Mouse (Mus musculus) intestine, postnatal 0 days (tissue): ENCODE measurements around the gene Tbc1d9. TPM values are rescaled to one million over a fixed set of nuclear protein-coding genes. Genes with fewer than 3 reads are reported as not detected.
A peak's percentile ranks its signal among the peaks of the same experiment; 100 is the strongest.

Source experiments
- ATAC-seq: fragments of 200-750 bp; cut with Nextera tagmentation; 2 replicates; pipeline ENCODE4 v1.8.0; 2017; ENCODE audit warnings: mild to moderate bottlenecking, moderate TSS enrichment, moderate library complexity
- H3K27ac ChIP-seq: fragments of 300-500 bp; sonication (generic); 2 replicates; pipeline ENCODE4 v1.5.1; 2014; ENCODE audit warnings: mild to moderate bottlenecking, low read depth, low read length, moderate library complexity
- H3K27me3 ChIP-seq: fragments of 300-500 bp; sonication (generic); replicated peaks from 2 replicates; pipeline ENCODE4 v1.6.1; 2014; ENCODE audit warnings: low read length, mixed read lengths; ENCODE audit not compliant: control insufficient read depth, insufficient read depth
- H3K36me3 ChIP-seq: fragments of 300-500 bp; sonication (generic); 2 replicates; pipeline ENCODE4 v1.6.1; 2014; ENCODE audit warnings: mild to moderate bottlenecking, moderate library complexity; ENCODE audit not compliant: control insufficient read depth, insufficient read depth
- H3K4me1 ChIP-seq: fragments of 300-500 bp; sonication (generic); replicated peaks from 2 replicates; pipeline ENCODE4 v1.6.1; 2014; ENCODE audit warnings: antibody characterized with exemption, low read length, mixed read lengths; ENCODE audit not compliant: control insufficient read depth, insufficient read depth
- H3K4me2 ChIP-seq: fragments of 300-500 bp; sonication (generic); replicated peaks from 2 replicates; pipeline ENCODE4 v1.6.1; 2014; ENCODE audit warnings: low read depth, mild to moderate bottlenecking, moderate library complexity
- H3K4me3 ChIP-seq: fragments of 300-500 bp; sonication (generic); 2 replicates; pipeline ENCODE4 v1.5.1; 2014; ENCODE audit warnings: low read depth, low read length
- H3K9ac ChIP-seq: fragments of 300-500 bp; sonication (generic); 2 replicates; pipeline ENCODE4 v1.6.1; 2014; ENCODE audit warnings: mild to moderate bottlenecking, low read depth, low read length
- H3K9me3 ChIP-seq: fragments of 300-500 bp; sonication (generic); 2 replicates; pipeline ENCODE4 v1.6.1; 2016; ENCODE audit warnings: mixed run types; ENCODE audit not compliant: control insufficient read depth
- CTCF ChIP-seq: sonication (generic); IDR thresholded peaks from 2 replicates; pipeline ENCODE4 v1.5.1; 2016; ENCODE audit warnings: low read depth, mild to moderate bottlenecking, control low read depth, antibody characterized with exemption, moderate library complexity
- WGBS: fragments of 180-500 bp; shearing (Covaris S2); extraction: QIAGEN DNeasy Blood & Tissue Kit; methylation state at CpG from one replicate; pipeline ENCODE4 v1.1.7; 2014; 5-methylcytosine and 5-hydroxymethylcytosine counted together
- polyA plus RNA-seq: library from polyadenylated mRNA; unstranded; fragments of >200 nt; fragmentation: Nextera tagmentation; extraction: Ambion mirVana; gene quantifications from 2 replicates; pipeline ENCODE4 v1.2.1, GENCODE M21; 2015

The Tbc1d9 gene
- polyA plus RNA-seq, 1 experiment from 2014 or later = 1.7 TPM

DNA sequence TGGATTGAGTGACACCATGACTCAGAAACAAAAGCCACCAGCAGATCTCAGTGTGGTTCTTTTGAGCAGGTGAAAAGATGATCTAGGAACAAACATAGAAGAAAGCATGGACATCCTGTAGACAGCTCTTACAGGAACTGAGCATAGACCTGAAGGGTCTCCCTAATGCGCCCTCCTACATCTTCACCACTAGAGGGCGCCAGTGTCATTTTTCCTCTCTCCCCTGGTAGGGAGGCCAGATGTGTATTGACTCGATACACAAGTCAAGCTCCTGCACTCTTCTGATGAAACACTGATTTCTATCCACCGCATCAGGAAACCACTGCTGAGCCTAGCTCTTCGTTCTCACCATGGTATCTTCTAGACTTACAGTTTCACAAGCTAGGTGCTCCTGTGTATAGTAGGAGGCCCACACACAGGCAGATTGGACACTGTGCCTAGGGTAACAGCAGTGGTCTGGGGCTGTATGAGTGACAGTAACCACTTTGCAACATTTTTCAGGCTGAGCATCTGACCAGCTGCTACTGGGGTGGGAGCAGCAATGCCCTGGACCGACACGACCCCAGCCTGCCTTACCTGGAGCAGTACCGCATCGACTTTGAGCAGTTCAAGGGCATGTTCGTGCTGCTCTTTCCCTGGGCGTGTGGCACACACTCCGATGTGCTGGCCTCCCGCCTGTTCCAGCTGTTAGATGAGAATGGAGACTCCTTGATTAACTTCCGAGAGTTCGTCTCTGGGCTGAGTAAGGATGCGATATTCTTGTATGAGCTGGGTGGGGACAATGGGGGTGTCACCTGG, 95.5 kb downstream of the Tbc1d9 start:
- no peak overlapping the region for H3K4me2 ChIP-seq
- peak; percentile 56 for ATAC-seq
- H3K9ac ChIP-seq = no peak overlapping the region
- H3K36me3 ChIP-seq = peaks cover 20% of the 10 kb centered on the region; the same call in 1 of the 2 replicates
- 70% methylated on average over 16 of the region's 16 CpGs for WGBS
- H3K27ac ChIP-seq = no peak overlapping the region
- no peaks in the 10 kb centered on the region for H3K27me3 ChIP-seq
- TF ChIP-seq CTCF = peak; percentile 96
- no peak overlapping the region for H3K4me3 ChIP-seq
- no peaks in the 10 kb centered on the region for H3K4me1 ChIP-seq
- no peaks in the 10 kb centered on the region for H3K9me3 ChIP-seq

DNA sequence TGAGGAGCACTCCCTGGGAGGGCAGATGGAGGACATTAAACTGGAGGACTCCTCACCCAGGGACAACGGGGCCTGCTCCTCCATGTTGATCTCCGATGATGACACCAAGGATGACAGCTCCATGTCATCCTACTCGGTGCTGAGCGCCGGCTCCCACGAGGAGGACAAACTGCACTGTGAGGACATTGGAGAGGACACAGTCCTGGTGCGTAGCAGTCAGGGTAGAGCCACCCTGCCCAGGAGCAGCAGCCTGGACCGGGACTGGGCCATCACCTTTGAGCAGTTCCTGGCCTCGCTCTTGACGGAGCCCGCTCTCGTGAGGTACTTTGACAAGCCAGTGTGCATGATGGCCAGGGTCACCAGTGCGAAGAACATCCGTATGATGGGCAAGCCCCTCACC, 106.0 kb downstream of the Tbc1d9 start:
- H3K9ac ChIP-seq = no peak overlapping the region
- H3K4me1 ChIP-seq = no peaks in the 10 kb centered on the region
- TF ChIP-seq CTCF = no peak
- WGBS = 94% methylated on average over 14 of the region's 14 CpGs
- H3K36me3 ChIP-seq = no peaks in the 10 kb centered on the region; the same call in 1 of the 2 replicates
- no peaks in the 10 kb centered on the region for H3K27me3 ChIP-seq
- H3K4me2 ChIP-seq = no peak overlapping the region
- H3K27ac ChIP-seq = no peak overlapping the region
- no peaks in the 10 kb centered on the region for H3K9me3 ChIP-seq
- ATAC-seq = no peak
- H3K4me3 ChIP-seq = no peak overlapping the region

DNA sequence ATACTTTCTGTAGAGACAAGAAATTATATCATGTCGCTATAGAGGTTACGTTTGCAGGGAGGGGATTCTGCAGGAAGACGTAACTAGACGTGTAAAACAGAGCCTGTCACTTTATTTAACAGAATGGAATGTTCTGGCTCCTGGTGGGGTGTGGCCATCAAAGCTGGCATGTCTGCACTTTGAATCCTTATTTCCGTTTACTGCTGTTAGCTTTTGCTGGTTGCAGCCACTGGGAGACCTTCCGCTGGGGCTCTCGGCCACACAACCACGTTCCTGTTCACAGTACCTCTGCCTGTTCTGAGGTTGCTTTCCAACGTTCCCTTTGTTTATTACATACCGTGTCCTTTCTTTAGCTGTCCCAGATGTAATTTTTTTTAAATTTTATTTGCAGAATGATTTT, 107.3 kb downstream of the Tbc1d9 start:
- Histone ChIP-seq H3K9ac (no peak overlapping the region), H3K9me3 (no peaks in the 10 kb centered on the region), H3K36me3 (no peaks in the 10 kb centered on the region; the same call in 1 of the 2 replicates), H3K4me1 (no peaks in the 10 kb centered on the region), H3K27me3 (no peaks in the 10 kb centered on the region), H3K4me3 (no peak overlapping the region), H3K27ac (no peak overlapping the region), H3K4me2 (0 out of 2 replicates have a peak overlapping the region, but pooled peaks have one; percentile 32)
- ATAC-seq = peak; percentile 74
- 37% methylated on average over 10 of the region's 10 CpGs for WGBS
- TF ChIP-seq CTCF = no peak

DNA sequence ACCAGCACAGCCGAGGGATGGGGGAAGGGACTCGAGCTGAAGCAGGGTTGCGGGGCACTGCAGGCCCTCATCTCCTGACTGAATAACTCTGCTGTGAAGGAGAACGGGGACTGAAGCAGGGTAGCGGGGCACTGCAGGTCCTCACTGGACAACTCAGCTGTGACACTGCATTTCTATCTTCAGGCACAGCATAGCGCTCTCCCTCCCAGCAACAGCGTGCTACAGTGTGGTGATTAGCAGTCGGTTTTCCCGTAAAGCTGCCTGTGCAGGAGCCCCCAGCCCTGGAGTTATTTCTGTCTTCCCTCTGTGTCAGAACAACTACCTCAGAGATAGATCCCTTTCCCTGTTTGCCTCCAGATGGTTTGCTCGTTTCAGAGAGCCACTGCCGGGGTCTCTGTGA, 109.3 kb downstream of the Tbc1d9 start:
- no peak overlapping the region for H3K4me3 ChIP-seq
- WGBS = 58% methylated on average over 11 of the region's 11 CpGs
- no peak for ATAC-seq
- no peaks in the 10 kb centered on the region for H3K9me3 ChIP-seq
- no peaks in the 10 kb centered on the region for H3K36me3 ChIP-seq
- no peak for TF ChIP-seq CTCF
- H3K27ac ChIP-seq = no peak overlapping the region
- H3K9ac ChIP-seq = no peak overlapping the region
- H3K27me3 ChIP-seq = no peaks in the 10 kb centered on the region
- no peak overlapping the region for H3K4me2 ChIP-seq
- no peaks in the 10 kb centered on the region for H3K4me1 ChIP-seq

DNA sequence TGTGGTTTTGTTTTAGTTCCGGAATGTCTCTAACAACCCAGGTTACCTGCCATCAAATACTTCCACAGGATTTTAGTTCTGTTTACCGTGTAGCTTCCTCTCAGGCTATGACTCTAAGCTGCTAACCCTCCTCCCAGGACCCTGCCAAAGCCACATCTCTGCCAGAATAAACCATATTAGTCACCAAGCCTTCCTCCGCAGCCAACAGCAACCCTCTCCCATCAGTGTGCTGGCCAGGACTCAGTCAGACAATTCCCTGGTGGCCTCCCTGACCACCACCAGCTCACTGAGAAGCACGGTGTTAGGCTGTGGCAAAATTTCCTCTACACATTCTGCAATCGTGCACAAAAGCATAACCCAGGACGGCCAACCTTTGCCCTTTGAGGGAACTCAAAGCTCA, 113.3 kb downstream of the Tbc1d9 start:
- no peaks in the 10 kb centered on the region for H3K36me3 ChIP-seq
- H3K4me1 ChIP-seq = no peaks in the 10 kb centered on the region
- H3K4me2 ChIP-seq = no peak overlapping the region
- no peak overlapping the region for H3K9ac ChIP-seq
- H3K27ac ChIP-seq = no peak overlapping the region
- no peaks in the 10 kb centered on the region for H3K9me3 ChIP-seq
- no peak for TF ChIP-seq CTCF
- no peaks in the 10 kb centered on the region for H3K27me3 ChIP-seq
- 76% methylated on average over 6 of the region's 6 CpGs for WGBS
- no peak overlapping the region for H3K4me3 ChIP-seq
- no peak for ATAC-seq

DNA sequence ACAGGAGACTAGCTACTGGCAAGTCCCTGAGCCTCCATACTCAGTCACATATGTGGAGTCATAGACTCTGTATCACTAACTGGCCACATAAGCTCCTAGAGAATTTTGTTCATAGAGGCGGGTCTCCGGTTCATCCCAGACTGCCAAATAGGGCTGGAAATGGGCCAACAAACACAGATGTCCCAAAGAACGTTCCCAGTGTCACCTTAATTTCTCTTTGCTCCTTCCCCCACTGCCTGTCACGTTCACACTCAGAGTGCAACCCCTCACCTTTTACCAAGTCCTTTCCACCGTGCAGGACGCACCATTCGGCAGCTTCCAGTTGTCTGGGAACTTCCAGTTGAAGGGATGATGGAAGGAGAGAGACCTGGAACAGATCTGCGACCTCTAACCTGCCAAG, 120.2 kb downstream of the Tbc1d9 start:
- TF ChIP-seq CTCF = no peak
- no peak overlapping the region for H3K4me3 ChIP-seq
- no peaks in the 10 kb centered on the region for H3K4me1 ChIP-seq
- H3K27me3 ChIP-seq = 0 out of 2 replicates have a peak, but pooled peaks cover 14% of the 10 kb centered on the region
- no peak overlapping the region for H3K9ac ChIP-seq
- no peaks in the 10 kb centered on the region for H3K36me3 ChIP-seq
- no peaks in the 10 kb centered on the region for H3K9me3 ChIP-seq
- 74% methylated on average over 8 of the region's 8 CpGs for WGBS
- no peak overlapping the region for H3K4me2 ChIP-seq
- H3K27ac ChIP-seq = no peak overlapping the region
- no peak for ATAC-seq
